Mouse (Mus musculus) midbrain, embryonic 11.5 days (tissue): Measurements from ENCODE around the gene Rbms3. TPM values are rescaled to one million over a fixed set of nuclear protein-coding genes. Genes with fewer than 3 reads are reported as not detected.

Experiments
- ATAC-seq: fragments of 200-750 bp; cut with Nextera tagmentation; 2 replicates; pipeline ENCODE4 v1.8.0; 2017; ENCODE audit warnings: moderate TSS enrichment, moderate library complexity; ENCODE audit not compliant: low FRiP score
- DNase-seq: peaks from one replicate; pipeline ENCODE4 v3.0.0; 2015; ENCODE audit warnings: low spot score; ENCODE audit errors: missing footprints
- H3K27ac ChIP-seq: fragments of 300-500 bp; sonication (generic); 2 replicates; pipeline ENCODE4 v1.5.1; 2014; ENCODE audit warnings: low read depth, low read length
- H3K27me3 ChIP-seq: fragments of 300-500 bp; sonication (generic); 2 replicates; pipeline ENCODE4 v1.6.1; 2014; ENCODE audit warnings: mild to moderate bottlenecking, low read length, moderate library complexity, mixed read lengths; ENCODE audit not compliant: control insufficient read depth, insufficient read depth
- H3K36me3 ChIP-seq: fragments of 300-500 bp; sonication (generic); 2 replicates; pipeline ENCODE4 v1.6.1; 2014; ENCODE audit warnings: mild to moderate bottlenecking, low read length, moderate library complexity, mixed read lengths; ENCODE audit not compliant: control insufficient read depth, insufficient read depth
- H3K4me1 ChIP-seq: fragments of 300-500 bp; sonication (generic); 2 replicates; pipeline ENCODE4 v1.6.1; 2014; ENCODE audit warnings: low read length; ENCODE audit not compliant: control insufficient read depth, insufficient read depth
- H3K4me2 ChIP-seq: fragments of 300-500 bp; sonication (generic); 2 replicates; pipeline ENCODE4 v1.6.1; 2014; ENCODE audit warnings: mild to moderate bottlenecking, moderate library complexity
- H3K4me3 ChIP-seq: fragments of 300-500 bp; sonication (generic); 2 replicates; pipeline ENCODE4 v1.5.1; 2014; ENCODE audit warnings: low read depth, low read length
- H3K9ac ChIP-seq: fragments of 300-500 bp; sonication (generic); 2 replicates; pipeline ENCODE4 v1.6.1; 2014; ENCODE audit warnings: low read length
- H3K9me3 ChIP-seq: fragments of 300-500 bp; sonication (generic); 2 replicates; pipeline ENCODE4 v1.6.1; 2016; ENCODE audit warnings: low read length; ENCODE audit not compliant: control insufficient read depth
- WGBS: fragments of 180-500 bp; shearing (Covaris S2); extraction: QIAGEN DNeasy Blood & Tissue Kit; methylation state at CpG from one replicate; pipeline ENCODE4 v1.1.7; 2014; 5-methylcytosine and 5-hydroxymethylcytosine counted together
- polyA plus RNA-seq: library from polyadenylated mRNA; unstranded; fragments of >200 nt; fragmentation: Nextera tagmentation; extraction: Ambion mirVana; gene quantifications from 2 replicates; pipeline ENCODE4 v1.2.1, GENCODE M21; 2014

Rbms3 gene
- polyA plus RNA-seq, 1 experiment from 2014 or later: 13.6 TPM

GRCm38 (mm10) chr9:116557781-116558180, 1071.9 kb downstream of the Rbms3 start:
- ATAC-seq: no peak

GRCm38 (mm10) chr9:116556641-116557040, 1073.1 kb downstream of the Rbms3 start:
- Histone ChIP-seq H3K36me3 (no peaks in the 10 kb centered on the region), H3K9ac (no peak overlapping the region), H3K4me1 (no peaks in the 10 kb centered on the region), H3K4me3 (no peak overlapping the region), H3K4me2 (no peak overlapping the region), H3K27ac (no peak overlapping the region), H3K9me3 (no peaks in the 10 kb centered on the region), H3K27me3 (no peaks in the 10 kb centered on the region)
- WGBS: 68% methylated on average over 8 of the region's 8 CpGs
- DNase-seq (peak; percentile 85), ATAC-seq (no peak)

More at GRCm38 (mm10) chr9:116557781-116558180, 1071.9 kb downstream of the Rbms3 start:
- Histone ChIP-seq H3K4me1 (no peaks in the 10 kb centered on the region), H3K4me2 (no peak overlapping the region), H3K27me3 (no peaks in the 10 kb centered on the region), H3K9ac (no peak overlapping the region), H3K9me3 (no peaks in the 10 kb centered on the region), H3K27ac (no peak overlapping the region), H3K4me3 (no peak overlapping the region), H3K36me3 (no peaks in the 10 kb centered on the region)
- DNase-seq: peak; percentile 33
- 90% methylated on average over 5 of the region's 5 CpGs for WGBS

GRCm38 (mm10) chr9:116553181-116553580, 1076.5 kb downstream of the Rbms3 start:
- Histone ChIP-seq H3K9me3 (no peaks in the 10 kb centered on the region), H3K4me2 (no peak overlapping the region), H3K4me3 (no peak overlapping the region), H3K27ac (no peak overlapping the region), H3K9ac (no peak overlapping the region), H3K36me3 (no peaks in the 10 kb centered on the region), H3K4me1 (no peaks in the 10 kb centered on the region), H3K27me3 (no peaks in the 10 kb centered on the region)
- WGBS: 88% methylated on average over 3 of the region's 3 CpGs
- ATAC-seq: no peak
- no peak for DNase-seq

GRCm38 (mm10) chr9:116546156-116546555, 1083.6 kb downstream of the Rbms3 start:
- no peak overlapping the region for H3K4me2 ChIP-seq
- no peaks in the 10 kb centered on the region for H3K9me3 ChIP-seq
- no peak overlapping the region for H3K4me3 ChIP-seq
- no peaks in the 10 kb centered on the region for H3K27me3 ChIP-seq
- ATAC-seq (no peak), DNase-seq (no peak)
- H3K36me3 ChIP-seq: no peaks in the 10 kb centered on the region
- WGBS: 90% methylated on average over 4 of the region's 4 CpGs
- H3K9ac ChIP-seq: no peak overlapping the region
- H3K27ac ChIP-seq: no peak overlapping the region
- no peaks in the 10 kb centered on the region for H3K4me1 ChIP-seq

GRCm38 (mm10) chr9:116542793-116543192, 1086.9 kb downstream of the Rbms3 start:
- H3K36me3 ChIP-seq: no peaks in the 10 kb centered on the region
- no peak overlapping the region for H3K27ac ChIP-seq
- no peak for ATAC-seq
- no peak overlapping the region for H3K4me2 ChIP-seq
- no peaks in the 10 kb centered on the region for H3K27me3 ChIP-seq
- DNase-seq: no peak
- 91% methylated on average over 4 of the region's 4 CpGs for WGBS
- no peaks in the 10 kb centered on the region for H3K4me1 ChIP-seq
- no peak overlapping the region for H3K9ac ChIP-seq
- no peaks in the 10 kb centered on the region for H3K9me3 ChIP-seq
- H3K4me3 ChIP-seq: no peak overlapping the region

GRCm38 (mm10) chr9:116541976-116542375, 1087.7 kb downstream of the Rbms3 start:
- Histone ChIP-seq H3K27me3 (no peaks in the 10 kb centered on the region), H3K9me3 (no peaks in the 10 kb centered on the region), H3K4me2 (no peak overlapping the region), H3K9ac (no peak overlapping the region), H3K27ac (no peak overlapping the region), H3K4me1 (no peaks in the 10 kb centered on the region), H3K4me3 (no peak overlapping the region), H3K36me3 (no peaks in the 10 kb centered on the region)
- ATAC-seq: no peak
- no peak for DNase-seq
- 89% methylated on average over 7 of the region's 7 CpGs for WGBS

GRCm38 (mm10) chr9:116535709-116536108, 1094.0 kb downstream of the Rbms3 start:
- DNase-seq: peak; percentile 87
- no peaks in the 10 kb centered on the region for H3K4me1 ChIP-seq
- WGBS: 60% methylated on average over 3 of the region's 3 CpGs
- no peaks in the 10 kb centered on the region for H3K9me3 ChIP-seq
- H3K9ac ChIP-seq: no peak overlapping the region
- no peaks in the 10 kb centered on the region for H3K27me3 ChIP-seq
- no peak for ATAC-seq
- no peak overlapping the region for H3K27ac ChIP-seq
- H3K4me2 ChIP-seq: no peak overlapping the region
- H3K36me3 ChIP-seq: no peaks in the 10 kb centered on the region
- no peak overlapping the region for H3K4me3 ChIP-seq

GRCm38 (mm10) chr9:116533381-116533780, 1096.3 kb downstream of the Rbms3 start:
- WGBS: 75% methylated on average over 5 of the region's 5 CpGs
- Histone ChIP-seq H3K4me3 (no peak overlapping the region), H3K27me3 (no peaks in the 10 kb centered on the region), H3K27ac (no peak overlapping the region), H3K4me1 (no peaks in the 10 kb centered on the region), H3K9ac (no peak overlapping the region), H3K36me3 (no peaks in the 10 kb centered on the region), H3K4me2 (no peak overlapping the region), H3K9me3 (no peaks in the 10 kb centered on the region)
- ATAC-seq (no peak), DNase-seq (no peak)

- H3K36me3 ChIP-seq: no peaks in the 10 kb centered on the region
- H3K27me3 ChIP-seq: no peaks in the 10 kb centered on the region
- ATAC-seq: no peak
- H3K9me3 ChIP-seq: no peaks in the 10 kb centered on the region
- H3K4me1 ChIP-seq: no peaks in the 10 kb centered on the region
- no peak overlapping the region for H3K27ac ChIP-seq
- no peak overlapping the region for H3K4me3 ChIP-seq
- H3K4me2 ChIP-seq: no peak overlapping the region
- H3K9ac ChIP-seq: no peak overlapping the region
- WGBS: 87% methylated on average over 4 of the region's 4 CpGs
- no peak for DNase-seq
Measured at GRCm38 (mm10) chr9:116531121-116531520, 1098.6 kb downstream of the Rbms3 start.

- Histone ChIP-seq H3K27me3 (no peaks in the 10 kb centered on the region), H3K9ac (no peak overlapping the region), H3K4me1 (no peaks in the 10 kb centered on the region), H3K36me3 (no peaks in the 10 kb centered on the region), H3K27ac (no peak overlapping the region), H3K4me3 (no peak overlapping the region), H3K9me3 (no peaks in the 10 kb centered on the region), H3K4me2 (no peak overlapping the region)
- ATAC-seq (no peak), DNase-seq (no peak)
- whole genome bisulfite sequencing: 85% methylated on average over 5 of the region's 5 CpGs
Measured at GRCm38 (mm10) chr9:116524386-116524785, 1105.3 kb downstream of the Rbms3 start.
